Mouse (Mus musculus) heart, embryonic 14.5 days (tissue): ENCODE results near the gene 6430548M08Rik. TPM values are rescaled to one million over a fixed set of nuclear protein-coding genes. Genes with fewer than 3 reads are reported as not detected.

Source experiments
- ATAC-seq: fragments of 200-750 bp; cut with Nextera tagmentation; 2 replicates; pipeline ENCODE4 v1.8.0; 2017; ENCODE audit warnings: low read depth, moderate TSS enrichment; ENCODE audit not compliant: insufficient number of reproducible peaks, insufficient read depth, low FRiP score
- H3K27ac ChIP-seq, 2 experiments: fragments of 200-500 bp in 1 of 2; fragments of 300-500 bp in 1 of 2; sonication (generic) in 1 of 2; replicated peaks in 1 of 2; 2 replicates each; pipeline ENCODE4 v1.5.1; 2012 to 2014; ENCODE audit warnings: low read depth in 2 of 2, low read length in 2 of 2, control low read depth in 1 of 2, mild to moderate bottlenecking in 1 of 2, mixed read lengths in 1 of 2; ENCODE audit not compliant: control insufficient read depth in 1 of 2, insufficient read depth in 1 of 2
- H3K27me3 ChIP-seq: fragments of 300-500 bp; sonication (generic); 2 replicates; pipeline ENCODE4 v1.6.1; 2014; ENCODE audit warnings: mild to moderate bottlenecking, low read length, control low read depth; ENCODE audit not compliant: control insufficient read depth, insufficient read depth
- H3K36me3 ChIP-seq: fragments of 300-500 bp; sonication (generic); 2 replicates; pipeline ENCODE4 v1.6.1; 2014; ENCODE audit warnings: mild to moderate bottlenecking, control low read depth, low read length, mixed read lengths; ENCODE audit not compliant: control insufficient read depth, insufficient read depth
- H3K4me1 ChIP-seq, 2 experiments: fragments of 200-500 bp in 1 of 2; fragments of 300-500 bp in 1 of 2; sonication (generic) in 1 of 2; 2 replicates each; pipeline ENCODE4 v1.6.1; 2012 to 2014; ENCODE audit warnings: low read length in 2 of 2, control low read depth in 1 of 2, mixed read lengths in 1 of 2; ENCODE audit not compliant: control insufficient read depth in 2 of 2, insufficient read depth in 2 of 2
- H3K4me2 ChIP-seq: fragments of 300-500 bp; sonication (generic); 2 replicates; pipeline ENCODE4 v1.6.1; 2014; ENCODE audit warnings: mild to moderate bottlenecking, low read length
- H3K4me3 ChIP-seq, 2 experiments: fragments of 200-500 bp in 1 of 2; fragments of 300-500 bp in 1 of 2; sonication (generic) in 1 of 2; 2 replicates each; pipeline ENCODE4 v1.5.1; 2012 to 2014; ENCODE audit warnings: low read length in 2 of 2, mild to moderate bottlenecking in 2 of 2, control low read depth in 1 of 2, low read depth in 1 of 2, moderate library complexity in 1 of 2; ENCODE audit not compliant: control insufficient read depth in 1 of 2, insufficient read depth in 1 of 2
- H3K9ac ChIP-seq: fragments of 300-500 bp; sonication (generic); 2 replicates; pipeline ENCODE4 v1.6.1; 2014; ENCODE audit warnings: mild to moderate bottlenecking, low read length
- H3K9me3 ChIP-seq: fragments of 300-500 bp; sonication (generic); 2 replicates; pipeline ENCODE4 v1.6.1; 2016; ENCODE audit warnings: low read length, control low read depth; ENCODE audit not compliant: control insufficient read depth
- WGBS: fragments of 180-500 bp; shearing (Covaris S2); extraction: QIAGEN DNeasy Blood & Tissue Kit; methylation state at CpG from one replicate; pipeline ENCODE4 v1.1.7; 2014; 5-methylcytosine and 5-hydroxymethylcytosine counted together
- polyA plus RNA-seq: library from polyadenylated mRNA; unstranded; fragments of >200 nt; fragmentation: Nextera tagmentation; extraction: Ambion mirVana; gene quantifications from 2 replicates; pipeline ENCODE4 v1.2.1, GENCODE M21; 2014

The 6430548M08Rik gene
- polyA plus RNA-seq, 1 experiment from 2014 or later = 9.2 TPM

DNA sequence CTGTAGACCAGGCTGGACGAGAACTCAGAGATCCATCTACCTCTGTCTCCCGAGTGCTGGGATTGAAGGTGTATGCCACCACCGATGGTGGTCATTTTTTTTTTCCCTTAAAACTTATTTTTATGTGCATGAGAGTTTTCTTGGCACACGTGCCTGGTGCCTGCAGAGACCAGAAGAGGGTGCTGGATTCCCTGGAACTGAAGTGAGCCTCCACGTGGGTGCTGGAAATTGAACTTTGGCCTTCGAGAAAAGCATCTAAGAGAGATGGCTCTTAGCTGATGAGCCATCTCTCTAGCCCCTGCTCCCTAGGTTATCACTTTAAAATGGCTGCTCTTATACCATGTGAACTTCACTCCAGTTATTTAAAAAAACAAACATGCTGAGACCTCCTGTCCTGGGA, 39.4 kb upstream of the 6430548M08Rik start:
- H3K27me3 ChIP-seq = no peaks in the 10 kb centered on the region
- 75% methylated on average over 6 of the region's 6 CpGs for WGBS
- ATAC-seq = no peak

DNA sequence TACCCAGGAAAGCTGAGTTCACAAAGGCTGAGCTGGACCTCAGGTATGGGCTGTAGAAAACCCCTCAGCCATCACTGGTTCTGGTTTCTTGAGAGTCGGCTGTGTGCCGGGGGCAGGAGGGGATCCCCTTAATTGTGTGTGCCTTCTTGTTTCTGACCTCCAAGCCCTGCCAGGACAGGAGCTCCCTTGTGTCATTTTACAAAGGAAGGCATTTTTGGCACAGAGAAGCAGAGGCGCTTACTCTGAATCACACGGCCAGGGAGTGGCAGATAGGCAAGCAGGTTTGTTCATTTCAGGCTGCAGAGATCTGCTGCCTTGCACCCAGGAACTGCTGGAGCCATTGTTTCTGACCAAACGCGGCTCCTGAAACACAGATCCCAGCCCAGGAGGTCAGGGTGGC, 38.6 kb upstream of the 6430548M08Rik start:
- WGBS = 64% methylated on average over 6 of the region's 6 CpGs

More for the DNA sequence above, 39.4 kb upstream of the 6430548M08Rik start:
- no peak overlapping the region for H3K9ac ChIP-seq
- H3K9me3 ChIP-seq = no peaks in the 10 kb centered on the region
- H3K4me1 ChIP-seq = peaks cover 0 to 4% of the 10 kb centered on the region in 2 experiments; a peak in 2 of 4 replicates
- H3K4me2 ChIP-seq = no peak overlapping the region
- H3K27ac ChIP-seq = no peak overlapping the region
- H3K36me3 ChIP-seq = no peaks in the 10 kb centered on the region
- no peak overlapping the region for H3K4me3 ChIP-seq

GRCm38 (mm10) chr8:120078080-120078479, 35.9 kb upstream of the 6430548M08Rik start:
- H3K27ac ChIP-seq = no peak overlapping the region
- no peak overlapping the region for H3K4me3 ChIP-seq
- no peak overlapping the region for H3K4me2 ChIP-seq
- H3K27me3 ChIP-seq = no peaks in the 10 kb centered on the region
- WGBS = 15% methylated on average over 10 of the region's 10 CpGs
- H3K4me1 ChIP-seq = no peaks in the 10 kb centered on the region
- ATAC-seq = no peak
- H3K9me3 ChIP-seq = no peaks in the 10 kb centered on the region
- H3K9ac ChIP-seq = no peak overlapping the region
- peaks cover 28% of the 10 kb centered on the region for H3K36me3 ChIP-seq

More for the DNA sequence above, 38.6 kb upstream of the 6430548M08Rik start:
- Histone ChIP-seq H3K36me3 (0 out of 2 replicates have a peak, but pooled peaks cover under 1% of the 10 kb centered on the region), H3K27me3 (no peaks in the 10 kb centered on the region), H3K4me2 (no peak overlapping the region), H3K4me1 (peaks cover 0 to 4% of the 10 kb centered on the region in 2 experiments; a peak in 2 of 4 replicates), H3K9ac (no peak overlapping the region), H3K9me3 (no peaks in the 10 kb centered on the region), H3K27ac (no peak overlapping the region), H3K4me3 (no peak overlapping the region)
- ATAC-seq = no peak

DNA sequence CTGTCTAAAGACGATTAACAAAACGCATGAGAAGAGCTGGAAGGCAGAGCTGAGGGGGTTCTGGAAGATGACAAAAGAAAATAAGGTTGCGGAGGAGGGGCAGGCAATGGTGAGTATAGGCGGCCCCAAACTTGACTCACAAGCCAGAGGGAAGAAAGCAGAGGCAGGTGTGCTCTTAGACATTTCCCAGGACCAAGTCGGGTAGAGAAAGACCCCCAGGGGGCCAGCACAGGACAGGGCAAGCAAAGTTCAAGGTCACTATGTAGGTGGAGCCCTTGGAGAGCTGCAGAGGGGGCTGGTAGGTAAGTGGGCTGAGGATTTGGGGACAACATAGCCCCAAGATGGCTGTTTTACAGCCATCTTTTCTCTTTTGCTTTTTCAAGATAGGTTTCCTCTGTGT, 34.6 kb upstream of the 6430548M08Rik start:
- no peak for ATAC-seq
- Histone ChIP-seq H3K4me1 (no peaks in the 10 kb centered on the region), H3K27ac (no peak overlapping the region), H3K9ac (no peak overlapping the region), H3K9me3 (no peaks in the 10 kb centered on the region), H3K4me2 (no peak overlapping the region), H3K36me3 (peaks cover 37% of the 10 kb centered on the region), H3K4me3 (no peak overlapping the region), H3K27me3 (no peaks in the 10 kb centered on the region)
- WGBS = 63% methylated on average over 5 of the region's 5 CpGs

DNA sequence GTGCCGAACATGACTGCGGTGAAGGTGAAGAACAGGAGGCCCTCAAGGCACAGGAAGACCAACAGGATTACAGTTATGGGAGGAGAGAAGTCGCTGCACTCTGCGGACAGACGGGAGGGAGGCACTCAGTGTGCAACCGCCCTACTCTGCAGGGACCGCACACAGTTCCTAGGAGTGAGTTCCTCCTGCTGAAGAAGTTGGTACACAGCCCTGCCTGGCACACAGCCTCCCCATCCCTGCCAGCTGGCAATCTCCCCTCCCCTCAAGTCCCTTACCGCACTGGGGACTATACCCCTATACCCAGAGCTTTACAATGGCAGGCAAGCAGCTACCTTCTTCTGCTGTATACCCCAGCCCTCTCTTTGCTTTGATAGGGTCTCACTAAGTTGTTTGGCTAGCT, 30.7 kb upstream of the 6430548M08Rik start:
- Histone ChIP-seq H3K4me3 (no peak overlapping the region), H3K4me1 (no peaks in the 10 kb centered on the region), H3K9me3 (no peaks in the 10 kb centered on the region), H3K36me3 (peaks cover 74% of the 10 kb centered on the region), H3K9ac (no peak overlapping the region), H3K4me2 (no peak overlapping the region), H3K27ac (no peak overlapping the region), H3K27me3 (no peaks in the 10 kb centered on the region)
- WGBS = 88% methylated on average over 8 of the region's 8 CpGs
- no peak for ATAC-seq

DNA sequence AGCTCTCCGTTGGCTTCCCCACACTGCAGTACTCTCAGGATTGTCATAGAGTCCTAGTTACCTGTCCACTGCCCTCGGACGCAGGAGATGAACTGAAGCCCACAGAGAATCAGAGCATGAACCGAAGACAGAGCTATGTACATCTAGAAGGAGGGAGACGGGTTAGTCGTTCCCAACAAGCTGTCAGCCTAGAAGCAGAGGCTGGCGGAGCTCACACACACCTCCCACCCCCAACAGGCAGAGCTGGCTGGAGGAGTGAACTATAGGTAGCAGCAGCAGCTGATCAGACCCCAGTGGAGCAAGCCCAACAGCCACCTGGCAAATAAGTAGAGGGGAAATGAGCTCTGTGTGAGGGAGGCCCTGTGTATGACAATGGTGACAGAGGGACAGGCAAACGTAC, 29.2 kb upstream of the 6430548M08Rik start:
- Histone ChIP-seq H3K36me3 (peaks cover 82% of the 10 kb centered on the region), H3K9ac (no peak overlapping the region), H3K9me3 (no peaks in the 10 kb centered on the region), H3K4me2 (no peak overlapping the region), H3K4me3 (no peak overlapping the region), H3K4me1 (no peaks in the 10 kb centered on the region), H3K27me3 (no peaks in the 10 kb centered on the region), H3K27ac (no peak overlapping the region)
- no peak for ATAC-seq
- 86% methylated on average over 8 of the region's 8 CpGs for WGBS

DNA sequence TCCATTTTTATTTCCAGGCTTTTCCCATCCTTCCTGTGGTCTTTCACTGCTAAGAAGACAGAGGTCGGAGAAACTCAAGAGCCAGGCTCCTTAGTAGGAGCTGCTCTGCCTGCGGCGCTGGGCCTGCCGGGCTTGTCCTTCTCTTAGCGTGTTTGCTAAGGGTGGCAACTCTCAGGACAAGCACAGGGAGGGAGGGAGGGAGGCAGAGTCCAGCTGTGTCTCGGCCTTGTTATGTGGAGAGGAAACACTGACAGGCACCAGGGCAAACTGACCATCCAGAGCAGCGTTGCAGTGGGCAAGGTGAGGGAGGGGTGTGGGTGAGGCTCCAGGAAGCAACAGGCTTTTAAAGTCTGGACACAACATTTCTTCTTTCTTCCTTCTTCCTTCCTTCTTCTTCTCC, 24.4 kb upstream of the 6430548M08Rik start:
- Histone ChIP-seq H3K4me1 (peaks cover 0 to 2% of the 10 kb centered on the region in 2 experiments; a peak in 1 of 4 replicates), H3K4me2 (no peak overlapping the region), H3K4me3 (no peak overlapping the region), H3K27ac (no peak overlapping the region), H3K27me3 (no peaks in the 10 kb centered on the region), H3K36me3 (peaks cover 81% of the 10 kb centered on the region), H3K9me3 (no peaks in the 10 kb centered on the region), H3K9ac (no peak overlapping the region)
- WGBS = 84% methylated on average over 7 of the region's 7 CpGs
- no peak for ATAC-seq

GRCm38 (mm10) chr8:120091032-120091431, 22.9 kb upstream of the 6430548M08Rik start:
- Histone ChIP-seq H3K9ac (no peak overlapping the region), H3K4me2 (no peak overlapping the region), H3K27ac (no peak overlapping the region), H3K9me3 (no peaks in the 10 kb centered on the region), H3K4me1 (peaks cover 0 to 2% of the 10 kb centered on the region in 2 experiments; a peak in 1 of 4 replicates), H3K36me3 (peaks cover 70% of the 10 kb centered on the region), H3K4me3 (no peak overlapping the region), H3K27me3 (no peaks in the 10 kb centered on the region)
- 87% methylated on average over 3 of the region's 3 CpGs for WGBS
- no peak for ATAC-seq
